Mouse (Mus musculus): Measurements from ENCODE around the gene Slc2a6.

- TF ChIP-seq TAL1 (IDR thresholded peaks at IDR 0.05; ENCODE audit: low read length): no peak
- TF ChIP-seq GATA1 (IDR thresholded peaks at IDR 0.05; ENCODE audit: low read length): no peak
These were observed at the start of gene Slc2a6 for GRCm38 (mm10) chr2:27027618-27028436.
